Mouse (Mus musculus) kidney, embryonic 15.5 days (tissue): ENCODE data around the gene Zfp867. TPM values are rescaled to one million over a fixed set of nuclear protein-coding genes. Genes with fewer than 3 reads are reported as not detected.
A peak's percentile ranks its signal among the peaks of the same experiment; 100 is the strongest.

Experiments used
- ATAC-seq: fragments of 200-750 bp; cut with Nextera tagmentation; replicated peaks from 2 replicates; pipeline ENCODE4 v1.8.0; 2017; ENCODE audit warnings: moderate TSS enrichment; ENCODE audit not compliant: low FRiP score
- H3K27ac ChIP-seq: fragments of 300-500 bp; sonication (generic); 2 replicates; pipeline ENCODE4 v1.5.1; 2015; ENCODE audit warnings: mild to moderate bottlenecking, inconsistent platforms
- H3K27me3 ChIP-seq: fragments of 300-500 bp; sonication (generic); 2 replicates; pipeline ENCODE4 v1.6.1; 2015; ENCODE audit warnings: inconsistent platforms
- H3K36me3 ChIP-seq: fragments of 300-500 bp; sonication (generic); 2 replicates; pipeline ENCODE4 v1.6.1; 2015; ENCODE audit warnings: inconsistent platforms
- H3K4me1 ChIP-seq: fragments of 300-500 bp; sonication (generic); 2 replicates; pipeline ENCODE4 v1.6.1; 2015; ENCODE audit warnings: inconsistent platforms
- H3K4me2 ChIP-seq: fragments of 300-500 bp; sonication (generic); 2 replicates; pipeline ENCODE4 v1.6.1; 2015; ENCODE audit warnings: moderate library complexity, mild to moderate bottlenecking, inconsistent platforms
- H3K4me3 ChIP-seq: fragments of 300-500 bp; sonication (generic); replicated peaks from 2 replicates; pipeline ENCODE4 v1.5.1; 2015; ENCODE audit warnings: mild to moderate bottlenecking, inconsistent platforms
- H3K9ac ChIP-seq: fragments of 300-500 bp; sonication (generic); 2 replicates; pipeline ENCODE4 v1.6.1; 2015; ENCODE audit warnings: mild to moderate bottlenecking, inconsistent platforms
- H3K9me3 ChIP-seq: fragments of 300-500 bp; sonication (generic); replicated peaks from 2 replicates; pipeline ENCODE4 v1.6.1; 2016; ENCODE audit warnings: inconsistent platforms
- WGBS: fragments of 180-500 bp; shearing (Covaris S2); methylation state at CpG from one replicate; pipeline ENCODE4 v1.1.7; 2015; ENCODE audit warnings: mixed read lengths; 5-methylcytosine and 5-hydroxymethylcytosine counted together
- polyA plus RNA-seq: library from polyadenylated mRNA; unstranded; fragments of >200 nt; fragmentation: Nextera tagmentation; extraction: Ambion mirVana; gene quantifications from 2 replicates; pipeline ENCODE4 v1.2.1, GENCODE M21; 2015

Gene Zfp867
- polyA plus RNA-seq, 1 experiment from 2014 or later = 8.2 TPM

DNA sequence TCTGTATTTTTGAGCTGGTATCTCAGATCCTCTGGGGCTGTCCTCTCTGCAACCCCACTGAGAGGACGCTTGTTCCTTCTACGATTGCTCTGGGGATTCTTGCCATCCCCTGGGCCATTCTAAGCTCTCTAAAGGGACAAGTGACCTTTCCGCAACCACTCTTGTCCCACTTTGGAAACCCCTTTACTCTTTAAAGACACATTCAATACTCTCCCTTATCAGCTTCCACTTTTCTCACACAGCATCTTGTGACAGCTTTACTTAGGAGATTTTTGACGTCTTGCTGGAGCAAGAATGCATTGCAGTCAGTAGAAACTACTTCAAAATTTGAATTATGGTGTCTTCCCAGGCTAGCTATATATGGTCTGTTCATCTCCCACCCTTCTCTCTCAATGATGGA, 21.2 kb downstream of the Zfp867 start, which contains the start of gene Snap47:
Snap47 (minus strand) TSS at position 101 of the 400 bp plus-strand sequence.
- no peak for ATAC-seq
- WGBS = 90% methylated on average over 4 of the region's 4 CpGs
- H3K27ac ChIP-seq = peak within 1 kb of the TSS; percentile 89

DNA sequence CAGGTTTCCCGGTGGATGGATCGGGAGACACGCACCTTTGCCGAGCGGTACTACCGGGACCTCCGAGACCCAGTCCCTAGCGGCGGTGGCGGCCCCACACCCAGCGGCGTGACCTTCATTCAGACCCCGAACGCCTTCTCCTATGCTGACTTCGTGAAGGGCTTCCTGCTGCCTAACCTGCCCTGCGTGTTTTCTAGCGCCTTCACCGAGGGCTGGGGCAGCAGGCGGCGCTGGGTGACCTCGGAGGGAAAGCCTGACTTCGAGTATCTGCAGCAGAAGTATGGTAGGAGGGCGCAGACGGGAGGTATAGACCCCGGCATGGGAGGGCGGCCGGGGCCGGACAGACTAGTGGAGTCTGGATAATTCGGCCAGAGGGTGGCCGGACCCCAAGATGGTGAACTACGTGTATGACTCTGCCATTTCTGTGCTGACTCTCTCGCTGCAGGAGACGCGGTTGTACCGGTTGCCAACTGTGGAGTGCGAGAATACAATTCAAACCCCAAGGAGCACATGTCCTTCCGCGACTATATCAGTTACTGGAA, 22.0 kb downstream of the Zfp867 start:
- Histone ChIP-seq H3K36me3 (peaks cover 38% of the 10 kb centered on the region), H3K9me3 (no peaks in the 10 kb centered on the region), H3K4me1 (peaks cover 25% of the 10 kb centered on the region), H3K4me2 (peak overlapping the region; percentile 82), H3K9ac (peak overlapping the region; percentile 78), H3K4me3 (peak overlapping the region; percentile 59), H3K27ac (peak overlapping the region; percentile 89), H3K27me3 (no peaks in the 10 kb centered on the region)
- peak; percentile 77 for ATAC-seq
- WGBS = 0% methylated on average over 38 of the region's 38 CpGs

More for the DNA sequence above, 21.2 kb downstream of the Zfp867 start, which contains the start of gene Snap47:
- no peaks in the 10 kb centered on the region for H3K9me3 ChIP-seq
- H3K36me3 ChIP-seq = peaks cover 46% of the 10 kb centered on the region
- H3K4me2 ChIP-seq = peak within 1 kb of the TSS; percentile 82
- peak within 1 kb of the TSS; percentile 59 for H3K4me3 ChIP-seq
- H3K9ac ChIP-seq = peak within 1 kb of the TSS; percentile 78
- H3K27me3 ChIP-seq = no peaks in the 10 kb centered on the region
- peaks cover 25% of the 10 kb centered on the region for H3K4me1 ChIP-seq

DNA sequence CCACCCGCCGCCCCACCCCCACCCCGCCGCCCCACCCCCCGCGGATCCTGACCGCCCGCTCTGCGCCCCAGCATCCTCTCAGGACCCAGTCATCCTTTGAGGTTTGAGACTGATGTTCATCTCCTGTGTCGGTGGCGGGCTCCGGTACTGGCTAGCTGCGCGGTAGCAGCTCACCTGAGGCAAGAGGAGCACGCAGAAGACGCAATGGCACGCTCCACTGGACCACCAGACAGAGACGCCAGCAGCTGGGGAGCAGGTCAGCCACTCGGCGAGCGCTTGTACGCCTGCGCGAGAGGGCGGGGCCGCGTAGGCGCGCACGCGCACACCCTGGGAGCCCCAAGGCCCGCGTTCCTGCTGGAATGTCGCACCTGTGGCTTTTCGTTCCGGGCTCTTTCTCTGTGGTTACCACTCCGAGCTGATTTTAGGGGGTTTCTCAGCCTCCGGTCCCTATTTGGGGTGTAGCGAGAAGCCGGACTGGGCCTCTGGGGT, 22.5 kb downstream of the Zfp867 start, which contains the start of gene Jmjd4:
Jmjd4 (plus strand) TSS at position 305 of the 489 bp plus-strand sequence.
- no peaks in the 10 kb centered on the region for H3K9me3 ChIP-seq
- peak within 1 kb of the TSS; percentile 59 for H3K4me3 ChIP-seq
- H3K27ac ChIP-seq = peak within 1 kb of the TSS; percentile 89
- peak; percentile 95 for ATAC-seq
- no peaks in the 10 kb centered on the region for H3K27me3 ChIP-seq
- WGBS = under 1% methylated on average over 38 of the region's 40 CpGs
- H3K4me2 ChIP-seq = peak within 1 kb of the TSS; percentile 82
- H3K4me1 ChIP-seq = peaks cover 25% of the 10 kb centered on the region
- H3K9ac ChIP-seq = peak within 1 kb of the TSS; percentile 78
- H3K36me3 ChIP-seq = peaks cover 33% of the 10 kb centered on the region

- H3K4me1 ChIP-seq = no peaks in the 10 kb centered on the region
- no peaks in the 10 kb centered on the region for H3K9me3 ChIP-seq
- H3K9ac ChIP-seq = no peak overlapping the region
- H3K36me3 ChIP-seq = peaks cover 11% of the 10 kb centered on the region
- no peak overlapping the region for H3K4me2 ChIP-seq
- H3K27ac ChIP-seq = no peak overlapping the region
- no peak overlapping the region for H3K4me3 ChIP-seq
- ATAC-seq = no peak
- no peaks in the 10 kb centered on the region for H3K27me3 ChIP-seq
These were observed 29.2 kb downstream of the Zfp867 start for GRCm38 (mm10) chr11:59443102-59443501.

- no peak overlapping the region for H3K4me3 ChIP-seq
- no peak overlapping the region for H3K9ac ChIP-seq
- 94% methylated on average over 12 of the region's 12 CpGs for WGBS
These were observed 34.3 kb downstream of the Zfp867 start for GRCm38 (mm10) chr11:59437954-59438353.

DNA sequence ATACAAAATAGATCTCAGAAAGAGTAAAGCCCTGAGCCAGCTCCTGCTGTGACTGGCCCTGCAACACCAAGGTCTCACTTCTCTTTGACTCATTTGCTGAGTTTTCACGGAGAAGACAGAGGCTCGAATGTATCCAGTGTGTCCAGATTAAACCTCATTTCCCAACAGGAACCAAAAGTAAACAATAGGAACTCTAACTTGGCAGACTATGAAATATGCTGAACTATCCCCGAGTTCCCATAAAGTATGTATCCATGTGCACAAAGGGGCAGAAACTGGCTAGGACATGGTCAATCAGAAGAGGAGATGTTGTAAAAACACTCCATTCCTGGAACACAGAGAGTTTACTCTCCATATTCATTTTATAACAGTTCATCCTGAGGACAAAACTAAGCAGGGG, 40.0 kb downstream of the Zfp867 start:
- no peak overlapping the region for H3K27ac ChIP-seq
- no peak for ATAC-seq

More at GRCm38 (mm10) chr11:59437954-59438353, 34.3 kb downstream of the Zfp867 start:
- no peak for ATAC-seq
- Histone ChIP-seq H3K27ac (no peak overlapping the region), H3K4me1 (no peaks in the 10 kb centered on the region), H3K27me3 (no peaks in the 10 kb centered on the region), H3K4me2 (no peak overlapping the region), H3K36me3 (peaks cover 51% of the 10 kb centered on the region), H3K9me3 (peaks cover 8% of the 10 kb centered on the region; the same call in 1 of the 2 replicates)

GRCm38 (mm10) chr11:59429959-59430358, 42.3 kb downstream of the Zfp867 start:
- H3K4me3 ChIP-seq = no peak overlapping the region
- H3K9ac ChIP-seq = no peak overlapping the region
- 78% methylated on average over 1 of the region's 1 CpGs for WGBS
- ATAC-seq = no peak
- no peaks in the 10 kb centered on the region for H3K9me3 ChIP-seq
- peaks cover 69% of the 10 kb centered on the region for H3K36me3 ChIP-seq
- H3K4me1 ChIP-seq = no peaks in the 10 kb centered on the region
- H3K27ac ChIP-seq = no peak overlapping the region
- no peak overlapping the region for H3K4me2 ChIP-seq
- no peaks in the 10 kb centered on the region for H3K27me3 ChIP-seq

More for the DNA sequence above, 40.0 kb downstream of the Zfp867 start:
- Histone ChIP-seq H3K4me1 (no peaks in the 10 kb centered on the region), H3K9ac (no peak overlapping the region), H3K36me3 (peaks cover 64% of the 10 kb centered on the region), H3K4me3 (no peak overlapping the region), H3K4me2 (no peak overlapping the region), H3K9me3 (peaks cover 8% of the 10 kb centered on the region; the same call in 1 of the 2 replicates), H3K27me3 (no peaks in the 10 kb centered on the region)
- 60% methylated on average over 3 of the region's 3 CpGs for WGBS

DNA sequence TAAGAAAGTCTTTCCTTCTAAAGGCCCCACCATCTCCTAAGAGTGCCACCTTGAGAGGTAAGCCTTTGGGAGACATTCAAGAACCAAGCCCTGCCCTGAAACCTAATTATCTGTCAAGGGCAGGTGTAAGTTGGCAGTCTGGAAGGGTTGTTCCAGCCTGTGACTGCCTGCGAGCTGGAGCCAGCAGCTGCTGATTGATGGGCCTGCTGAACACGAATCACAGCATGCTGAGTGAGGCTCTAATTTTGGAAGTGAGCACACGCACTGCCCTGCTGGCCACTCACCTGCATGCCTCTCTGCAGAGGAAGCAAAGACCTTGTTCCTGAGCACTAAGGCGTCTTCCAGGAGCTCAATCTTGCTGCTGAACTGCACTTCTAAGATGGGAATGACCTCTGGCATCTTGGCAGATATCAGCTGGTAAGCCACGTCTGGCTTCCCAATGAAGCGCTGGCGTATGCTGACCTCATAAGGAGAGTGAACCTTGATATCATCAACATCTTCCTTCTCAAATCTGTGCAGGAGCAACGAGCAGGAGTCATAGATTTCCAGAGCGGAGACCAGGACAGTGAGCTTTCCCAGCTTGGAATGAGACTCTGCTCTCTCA, 44.1 kb downstream of the Zfp867 start:
- H3K27me3 ChIP-seq = no peaks in the 10 kb centered on the region
- no peak for ATAC-seq
- no peak overlapping the region for H3K4me2 ChIP-seq
- no peak overlapping the region for H3K9ac ChIP-seq
- peaks cover 71% of the 10 kb centered on the region for H3K36me3 ChIP-seq
- 86% methylated on average over 9 of the region's 9 CpGs for WGBS
- H3K27ac ChIP-seq = no peak overlapping the region
- no peaks in the 10 kb centered on the region for H3K4me1 ChIP-seq
- no peak overlapping the region for H3K4me3 ChIP-seq
- no peaks in the 10 kb centered on the region for H3K9me3 ChIP-seq

DNA sequence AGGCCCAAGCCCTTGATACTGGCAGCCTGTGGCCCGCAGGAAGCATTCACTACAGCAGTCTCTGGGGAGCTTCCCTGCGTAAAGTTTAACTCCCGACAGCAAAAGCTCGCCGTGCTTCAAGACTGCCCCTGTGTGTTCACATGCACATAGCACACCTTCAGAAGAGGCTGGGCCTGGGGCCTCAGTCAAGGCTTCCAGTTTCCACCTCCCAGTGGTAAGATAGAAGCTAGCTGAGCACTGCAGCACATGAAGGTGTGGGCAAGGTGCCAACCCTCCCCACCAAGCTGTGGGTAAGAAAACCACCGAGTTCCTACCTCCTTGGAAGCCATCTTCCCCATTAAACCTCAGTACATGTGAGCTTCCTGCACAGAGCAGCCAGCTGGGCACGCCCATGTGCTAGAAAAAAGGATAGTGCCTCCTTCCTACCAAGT, 46.6 kb downstream of the Zfp867 start:
- ATAC-seq = no peak
- H3K4me3 ChIP-seq = no peak overlapping the region
- no peak overlapping the region for H3K27ac ChIP-seq
- H3K4me1 ChIP-seq = no peaks in the 10 kb centered on the region
- H3K9me3 ChIP-seq = no peaks in the 10 kb centered on the region
- no peak overlapping the region for H3K9ac ChIP-seq
- peaks cover 72% of the 10 kb centered on the region for H3K36me3 ChIP-seq
- no peaks in the 10 kb centered on the region for H3K27me3 ChIP-seq
- H3K4me2 ChIP-seq = no peak overlapping the region
- 52% methylated on average over 7 of the region's 7 CpGs for WGBS

GRCm38 (mm10) chr11:59423010-59423588, 49.2 kb downstream of the Zfp867 start:
- H3K36me3 ChIP-seq = peaks cover 81% of the 10 kb centered on the region
- WGBS = 82% methylated on average over 5 of the region's 5 CpGs
- H3K9me3 ChIP-seq = no peaks in the 10 kb centered on the region
- H3K9ac ChIP-seq = no peak overlapping the region
- no peak overlapping the region for H3K4me3 ChIP-seq
- no peak overlapping the region for H3K4me2 ChIP-seq
- H3K27ac ChIP-seq = no peak overlapping the region
- H3K4me1 ChIP-seq = no peaks in the 10 kb centered on the region; the same call in 1 of the 2 replicates
- ATAC-seq = no peak
- H3K27me3 ChIP-seq = no peaks in the 10 kb centered on the region

DNA sequence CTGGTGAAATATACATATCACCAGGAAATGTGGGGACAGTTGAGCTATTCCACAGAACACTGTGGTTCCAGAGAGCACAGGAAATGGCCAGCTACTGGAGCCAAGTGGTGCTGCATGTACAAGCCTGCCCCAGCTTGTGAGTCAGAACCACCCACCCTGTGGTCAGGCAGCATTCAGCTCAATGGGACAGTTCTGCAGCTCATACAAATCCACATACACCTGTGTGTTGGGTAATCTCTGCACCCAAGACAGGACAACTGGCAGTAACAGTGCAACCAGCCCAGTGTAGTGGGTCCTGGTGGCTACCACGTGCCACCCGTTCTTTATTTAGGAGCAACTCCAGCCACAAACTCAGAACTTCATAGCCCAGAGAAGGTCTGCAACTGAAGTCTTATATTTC, 50.3 kb downstream of the Zfp867 start:
- Histone ChIP-seq H3K27ac (no peak overlapping the region), H3K36me3 (peaks cover 75% of the 10 kb centered on the region)
- ATAC-seq = no peak

GRCm38 (mm10) chr11:59421436-59421835, 50.8 kb downstream of the Zfp867 start:
- peaks cover 74% of the 10 kb centered on the region for H3K36me3 ChIP-seq
- H3K4me2 ChIP-seq = no peak overlapping the region
- ATAC-seq = no peak

More for the DNA sequence above, 50.3 kb downstream of the Zfp867 start:
- Histone ChIP-seq H3K9ac (no peak overlapping the region), H3K4me1 (no peaks in the 10 kb centered on the region; the same call in 1 of the 2 replicates), H3K4me3 (no peak overlapping the region), H3K4me2 (no peak overlapping the region), H3K9me3 (no peaks in the 10 kb centered on the region), H3K27me3 (no peaks in the 10 kb centered on the region)
- 93% methylated on average over 2 of the region's 2 CpGs for WGBS

More at GRCm38 (mm10) chr11:59421436-59421835, 50.8 kb downstream of the Zfp867 start:
- Histone ChIP-seq H3K4me1 (no peaks in the 10 kb centered on the region; the same call in 1 of the 2 replicates), H3K9ac (no peak overlapping the region), H3K4me3 (no peak overlapping the region), H3K27ac (no peak overlapping the region), H3K27me3 (no peaks in the 10 kb centered on the region), H3K9me3 (no peaks in the 10 kb centered on the region)
- 76% methylated on average over 8 of the region's 8 CpGs for WGBS
